In the genomic region with DNA sequence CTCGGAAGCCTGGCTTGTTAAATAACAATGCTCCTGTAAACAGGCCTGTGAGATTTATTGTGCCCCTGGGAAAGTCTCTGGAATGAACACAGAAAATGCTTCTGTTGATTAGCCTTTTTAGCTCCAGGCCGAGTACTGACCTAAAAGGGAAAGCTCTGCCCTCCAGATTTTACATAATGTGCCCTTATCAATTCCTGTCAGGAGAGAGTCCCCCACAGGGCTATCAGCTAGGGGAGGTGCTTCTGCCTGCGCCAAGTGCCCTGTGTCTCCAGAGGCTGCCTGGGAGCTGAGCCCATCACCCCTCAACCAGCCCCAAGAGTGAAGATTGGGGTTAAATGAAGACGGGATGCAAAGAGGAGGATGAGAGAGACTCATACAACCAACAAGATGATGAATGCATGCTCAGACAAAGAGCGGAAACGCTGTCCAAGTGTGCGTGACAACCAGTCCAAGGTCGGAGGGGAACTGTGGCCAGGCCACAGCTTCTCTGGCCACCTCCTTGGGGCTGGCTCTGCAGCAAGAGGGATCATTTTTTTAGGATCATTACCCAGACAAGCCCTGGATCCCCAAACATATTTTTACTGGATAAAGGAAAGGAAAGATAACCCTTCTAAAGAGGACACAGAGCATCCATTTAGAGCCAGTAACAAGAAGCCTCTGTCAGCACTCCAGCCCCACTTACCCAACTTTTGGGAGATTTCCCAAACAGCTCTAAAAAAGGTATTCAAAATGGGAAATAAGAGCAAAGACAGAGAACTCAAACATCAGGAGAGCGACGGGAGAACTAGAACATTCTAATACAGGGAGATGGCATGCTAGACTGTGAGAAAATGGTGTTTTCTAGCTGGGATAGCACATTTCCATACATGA, we compare ENCODE assay signal across 8 mouse cellular contexts.
A peak's percentile ranks its signal among the peaks of the same experiment; 100 is the strongest.
DNase-seq lines count a peak whose midpoint lies in the region; ATAC-seq and TF ChIP-seq lines count a peak whose summit lies in the region.
"Had no signal": no experiment of that assay in that cellular context is flagged by ENCODE, and none has a peak within 500 bp of the region (broad histone marks: within the 10 kb centered on the region; RNA-seq: fewer than 3 reads in every experiment).

No protein-coding gene starts in this region.

- H3K27me3 ChIP-seq in MEL (ENCODE audit: control insufficient read depth in 1 of 2, insufficient read depth in 2 of 2, low read length in 2 of 2), result no peaks in the 10 kb centered on the region
- no peaks in the 10 kb centered on the region for H3K27me3 ChIP-seq in heart, embryonic 15.5 days
- H3K27me3 ChIP-seq in neural tube, embryonic 13.5 days, result no peaks in the 10 kb centered on the region
- H3K27me3 ChIP-seq: limb, embryonic 15.5 days had no signal

- TF ChIP-seq CTCF in MEL (IDR thresholded peaks at IDR 0.05 in 2 of 3, conservative IDR thresholded peaks at IDR 0.05 in 1 of 3; ENCODE audit: control insufficient read depth in 1 of 3, insufficient read depth in 1 of 3, low read depth in 2 of 3, low read length in 3 of 3, poor library complexity in 1 of 3, severe bottlenecking in 1 of 3), result no peak

- H3K9me3 ChIP-seq in MEL (replicated peaks; ENCODE audit: insufficient read depth, low read length), result no peaks in the 10 kb centered on the region
- no peaks in the 10 kb centered on the region for H3K9me3 ChIP-seq in heart, embryonic 15.5 days (replicated peaks)
- H3K9me3 ChIP-seq in neural tube, embryonic 13.5 days, result no peaks in the 10 kb centered on the region
- H3K9me3 ChIP-seq: limb, embryonic 15.5 days had no signal

- no peak overlapping the region for H3K4me3 ChIP-seq in MEL (ENCODE audit: control insufficient read depth in 1 of 2, insufficient read depth in 1 of 2, low read depth in 2 of 2, low read length in 2 of 2)
- no peak overlapping the region for H3K4me3 ChIP-seq in heart, embryonic 15.5 days
- no peak overlapping the region for H3K4me3 ChIP-seq in neural tube, embryonic 13.5 days
- H3K4me3 ChIP-seq: limb, embryonic 15.5 days had no signal

- DNase-seq in MEL (ENCODE audit: low read depth, low spot score) (no peak), NIH3T3 (ENCODE audit: low read depth) (peak; percentile 51)
- peak; percentile 78 to 82 for DNase-seq in kidney, postnatal 25 days
- DNase-seq in thymus, postnatal 10 days (ENCODE audit: low spot score in 2 of 2), result no peak

- no peak overlapping the region for H3K27ac ChIP-seq in MEL (ENCODE audit: control insufficient read depth, low read depth, low read length)
- H3K27ac ChIP-seq in heart, embryonic 15.5 days, result peak overlapping the region; percentile 71
- peak overlapping the region; percentile 69 for H3K27ac ChIP-seq in neural tube, embryonic 13.5 days (replicated peaks)
- H3K27ac ChIP-seq: limb, embryonic 15.5 days had no signal

- no peak for TF ChIP-seq POLR2A in MEL (IDR thresholded peaks at IDR 0.05; ENCODE audit: control insufficient read depth in 1 of 2, insufficient read depth in 1 of 2, low read depth in 1 of 2, low read length in 2 of 2, poor library complexity in 1 of 2)

- H3K36me3 ChIP-seq in MEL (ENCODE audit: control insufficient read depth in 1 of 2, insufficient read depth in 2 of 2, low read length in 2 of 2), result no peaks in the 10 kb centered on the region
- H3K36me3 ChIP-seq in heart, embryonic 15.5 days, result no peaks in the 10 kb centered on the region
- no peaks in the 10 kb centered on the region for H3K36me3 ChIP-seq in neural tube, embryonic 13.5 days
- H3K36me3 ChIP-seq: limb, embryonic 15.5 days had no signal

- 26% methylated on average over 10 of the region's 10 CpGs for WGBS in heart, embryonic 15.5 days
- WGBS in neural tube, embryonic 13.5 days, result 25% methylated on average over 10 of the region's 10 CpGs

- ATAC-seq in heart, embryonic 15.5 days (replicated peaks; ENCODE audit: insufficient number of reproducible peaks, insufficient read depth, low FRiP score, low read depth), result peak; percentile 47
- peak; percentile 29 for ATAC-seq in neural tube, embryonic 13.5 days (ENCODE audit: low read depth)
- ATAC-seq in megakaryocyte-erythroid progenitor cell, adult 5-6 weeks (replicated peaks; ENCODE audit: low FRiP score, low TSS enrichment, poor library complexity, severe bottlenecking), result no peak

- peak overlapping the region; percentile 37 for H3K4me2 ChIP-seq in heart, embryonic 15.5 days
- H3K4me2 ChIP-seq in neural tube, embryonic 13.5 days, result peak overlapping the region; percentile 9; the same call in 1 of the 2 replicates
- H3K4me2 ChIP-seq: limb, embryonic 15.5 days had no signal

- no peak for TF ChIP-seq RAD21 in MEL (IDR thresholded peaks at IDR 0.05; ENCODE audit: low read depth, low read length)

- H3K4me1 ChIP-seq in MEL (ENCODE audit: control insufficient read depth in 1 of 2, insufficient read depth in 2 of 2, low read length in 2 of 2), result peaks cover 0 to 4% of the 10 kb centered on the region in 2 experiments; a peak in 1 of 4 replicates
- peaks cover 56% of the 10 kb centered on the region for H3K4me1 ChIP-seq in heart, embryonic 15.5 days (replicated peaks)
- H3K4me1 ChIP-seq in neural tube, embryonic 13.5 days (replicated peaks), result peaks cover 53% of the 10 kb centered on the region

- no peaks in the 10 kb centered on the region for H3K79me2 ChIP-seq in MEL (ENCODE audit: control insufficient read depth, insufficient read depth, low read length, poor library complexity)

- H3K9ac ChIP-seq in MEL (ENCODE audit: control insufficient read depth, low read depth, low read length, poor library complexity, severe bottlenecking), result no peak overlapping the region
- H3K9ac ChIP-seq in heart, embryonic 15.5 days, result no peak overlapping the region
- H3K9ac ChIP-seq in neural tube, embryonic 13.5 days, result no peak overlapping the region
- H3K9ac ChIP-seq: limb, embryonic 15.5 days had no signal

- TF ChIP-seq EP300 in MEL (IDR thresholded peaks at IDR 0.05; ENCODE audit: low read depth in 1 of 2, low read length in 2 of 2), result no peak

TF ChIP-seq in MEL, 35 proteins besides CTCF, POLR2A, EP300 and RAD21:
- TF ChIP-seq USF2 (IDR thresholded peaks at IDR 0.05; ENCODE audit: borderline replicate concordance in 1 of 2, insufficient read depth in 1 of 2, low read depth in 1 of 2, low read length in 2 of 2) (no peak), TCF12 (IDR thresholded peaks at IDR 0.05; ENCODE audit: low read depth, low read length) (0 out of 2 replicates have a peak, but pooled peaks have one; percentile 7)

Comparison
In these comparisons a context has a peak if more than half of its experiments do, and no peak if none do; other contexts are left out.
1. DNase-seq: peak in NIH3T3 (single experiment) and kidney, postnatal 25 days (2 of 2); none in MEL (single experiment) and thymus, postnatal 10 days (0 of 2).